Mouse (Mus musculus) liver, embryonic 16.5 days (tissue): ENCODE measurements around the gene Ciao1. TPM values are rescaled to one million over a fixed set of nuclear protein-coding genes. Genes with fewer than 3 reads are reported as not detected.
"Not testable (repeated sequence)": the region's sequence is repeated elsewhere in the genome, so short reads cannot be mapped to it uniquely, and the experiment has no call there.

Source experiments
- ATAC-seq: fragments of 200-750 bp; cut with Nextera tagmentation; 2 replicates; pipeline ENCODE4 v1.8.0; 2017; ENCODE audit warnings: low read depth, mild to moderate bottlenecking, moderate number of reproducible peaks, moderate library complexity
- H3K27ac ChIP-seq: fragments of 300-500 bp; sonication (generic); 2 replicates; pipeline ENCODE4 v1.5.1; 2014; ENCODE audit warnings: mild to moderate bottlenecking, low read length
- H3K27me3 ChIP-seq: fragments of 300-500 bp; sonication (generic); 2 replicates; pipeline ENCODE4 v1.6.1; 2014; ENCODE audit warnings: low read depth, low read length, mixed read lengths; ENCODE audit not compliant: control insufficient read depth, insufficient read depth
- H3K36me3 ChIP-seq: fragments of 300-500 bp; sonication (generic); 2 replicates; pipeline ENCODE4 v1.6.1; 2014; ENCODE audit warnings: mild to moderate bottlenecking; ENCODE audit not compliant: control insufficient read depth, insufficient read depth
- H3K4me1 ChIP-seq: fragments of 300-500 bp; sonication (generic); 2 replicates; pipeline ENCODE4 v1.6.1; 2014; ENCODE audit warnings: low read depth, low read length, mixed read lengths; ENCODE audit not compliant: control insufficient read depth
- H3K4me2 ChIP-seq: fragments of 300-500 bp; sonication (generic); 2 replicates; pipeline ENCODE4 v1.6.1; 2014; ENCODE audit warnings: low read depth, low read length, mixed read lengths
- H3K4me3 ChIP-seq: fragments of 300-500 bp; sonication (generic); 2 replicates; pipeline ENCODE4 v1.5.1; 2014; ENCODE audit warnings: low read depth, mild to moderate bottlenecking, low read length
- H3K9ac ChIP-seq: fragments of 300-500 bp; sonication (generic); 2 replicates; pipeline ENCODE4 v1.6.1; 2014; ENCODE audit warnings: low read depth, low read length
- H3K9me3 ChIP-seq: fragments of 300-500 bp; sonication (generic); replicated peaks from 2 replicates; pipeline ENCODE4 v1.6.1; 2016; ENCODE audit warnings: low read length; ENCODE audit not compliant: control insufficient read depth
- WGBS: fragments of 180-500 bp; shearing (Covaris S2); extraction: QIAGEN DNeasy Blood & Tissue Kit; methylation state at CpG from one replicate; pipeline ENCODE4 v1.1.7; 2014; ENCODE audit not compliant: insufficient replicate concordance; 5-methylcytosine and 5-hydroxymethylcytosine counted together
- polyA plus RNA-seq: library from polyadenylated mRNA; unstranded; fragments of >200 nt; fragmentation: Nextera tagmentation; extraction: Ambion mirVana; gene quantifications from 2 replicates; pipeline ENCODE4 v1.2.1, GENCODE M21; 2015

Gene Ciao1
- polyA plus RNA-seq, 1 experiment from 2014 or later = 34.7 TPM

DNA sequence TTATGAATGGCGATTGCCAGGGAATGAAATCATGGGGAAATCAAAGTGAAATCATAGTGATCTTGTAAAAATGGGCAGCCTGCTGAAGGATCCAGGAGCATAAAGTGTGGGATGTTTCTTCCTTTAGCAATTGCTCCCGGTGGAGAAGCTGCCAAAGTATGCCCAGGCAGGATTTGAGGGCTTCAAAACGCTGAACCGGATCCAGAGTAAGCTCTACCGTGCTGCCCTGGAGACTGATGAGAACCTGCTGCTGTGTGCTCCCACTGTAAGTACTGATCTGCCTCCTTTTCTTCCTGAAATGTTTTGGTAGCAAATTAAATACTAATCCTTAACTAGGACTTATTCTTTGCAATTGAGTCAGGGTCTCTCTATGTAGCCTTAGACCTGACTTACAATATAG lies 29.9 kb downstream of the Ciao1 start:
- no peak overlapping the region for H3K4me2 ChIP-seq
- no peak overlapping the region for H3K9ac ChIP-seq
- ATAC-seq = no peak
- no peaks in the 10 kb centered on the region for H3K27me3 ChIP-seq
- peaks cover 60% of the 10 kb centered on the region for H3K36me3 ChIP-seq
- H3K4me1 ChIP-seq = no peaks in the 10 kb centered on the region
- no peaks in the 10 kb centered on the region for H3K9me3 ChIP-seq
- no peak overlapping the region for H3K27ac ChIP-seq
- no peak overlapping the region for H3K4me3 ChIP-seq
- WGBS = 87% methylated on average over 5 of the region's 5 CpGs

DNA sequence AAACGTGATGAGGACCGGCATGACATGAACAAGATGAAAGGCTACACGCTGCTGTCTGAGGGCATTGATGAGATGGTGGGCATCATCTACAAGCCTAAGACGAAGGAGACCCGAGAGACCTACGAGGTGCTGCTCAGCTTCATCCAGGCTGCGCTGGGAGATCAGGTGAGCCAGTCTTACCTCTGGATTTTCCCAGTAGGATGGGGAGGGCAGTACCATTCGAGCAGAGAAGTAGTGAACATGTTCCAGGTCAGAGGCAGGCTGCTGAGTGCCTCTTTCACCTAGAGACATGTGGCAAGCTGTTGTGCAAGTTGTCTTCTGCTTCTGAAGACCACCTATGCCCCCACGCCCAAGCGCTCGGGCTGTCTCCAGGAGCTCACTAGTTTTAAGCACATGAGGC lies 36.9 kb downstream of the Ciao1 start:
- Histone ChIP-seq H3K27ac (no peak overlapping the region), H3K4me2 (no peak overlapping the region), H3K4me3 (no peak overlapping the region), H3K27me3 (no peaks in the 10 kb centered on the region), H3K36me3 (peaks cover 32% of the 10 kb centered on the region), H3K9me3 (no peaks in the 10 kb centered on the region), H3K4me1 (peaks cover 14% of the 10 kb centered on the region), H3K9ac (no peak overlapping the region)
- no peak for ATAC-seq
- WGBS = 81% methylated on average over 11 of the region's 11 CpGs

DNA sequence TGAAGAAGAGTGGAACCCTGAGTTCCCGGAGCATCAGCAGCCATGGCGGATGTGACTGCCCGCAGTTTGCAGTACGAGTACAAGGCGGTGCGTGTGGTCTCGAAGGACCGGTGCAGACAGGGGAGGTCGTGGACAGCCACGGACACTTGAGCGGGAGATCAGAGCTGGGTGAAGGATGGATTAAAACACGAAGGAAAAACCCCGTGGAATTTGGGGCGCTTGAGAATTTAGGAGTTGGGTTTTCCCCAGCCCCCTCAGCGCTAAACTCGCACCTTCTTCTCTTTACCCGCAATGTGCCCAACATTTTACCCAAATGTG lies 39.2 kb downstream of the Ciao1 start:
- H3K4me1 ChIP-seq = peaks cover 14% of the 10 kb centered on the region
- ATAC-seq = no peak
- peak overlapping the region; percentile 84 for H3K27ac ChIP-seq
- H3K36me3 ChIP-seq = peaks cover 18% of the 10 kb centered on the region
- no peaks in the 10 kb centered on the region for H3K9me3 ChIP-seq
- under 1% methylated on average over 17 of the region's 17 CpGs for WGBS
- H3K27me3 ChIP-seq = no peaks in the 10 kb centered on the region
- H3K4me3 ChIP-seq = peak overlapping the region; percentile 90
- peak overlapping the region; percentile 85 for H3K4me2 ChIP-seq
- peak overlapping the region; percentile 90 for H3K9ac ChIP-seq

DNA sequence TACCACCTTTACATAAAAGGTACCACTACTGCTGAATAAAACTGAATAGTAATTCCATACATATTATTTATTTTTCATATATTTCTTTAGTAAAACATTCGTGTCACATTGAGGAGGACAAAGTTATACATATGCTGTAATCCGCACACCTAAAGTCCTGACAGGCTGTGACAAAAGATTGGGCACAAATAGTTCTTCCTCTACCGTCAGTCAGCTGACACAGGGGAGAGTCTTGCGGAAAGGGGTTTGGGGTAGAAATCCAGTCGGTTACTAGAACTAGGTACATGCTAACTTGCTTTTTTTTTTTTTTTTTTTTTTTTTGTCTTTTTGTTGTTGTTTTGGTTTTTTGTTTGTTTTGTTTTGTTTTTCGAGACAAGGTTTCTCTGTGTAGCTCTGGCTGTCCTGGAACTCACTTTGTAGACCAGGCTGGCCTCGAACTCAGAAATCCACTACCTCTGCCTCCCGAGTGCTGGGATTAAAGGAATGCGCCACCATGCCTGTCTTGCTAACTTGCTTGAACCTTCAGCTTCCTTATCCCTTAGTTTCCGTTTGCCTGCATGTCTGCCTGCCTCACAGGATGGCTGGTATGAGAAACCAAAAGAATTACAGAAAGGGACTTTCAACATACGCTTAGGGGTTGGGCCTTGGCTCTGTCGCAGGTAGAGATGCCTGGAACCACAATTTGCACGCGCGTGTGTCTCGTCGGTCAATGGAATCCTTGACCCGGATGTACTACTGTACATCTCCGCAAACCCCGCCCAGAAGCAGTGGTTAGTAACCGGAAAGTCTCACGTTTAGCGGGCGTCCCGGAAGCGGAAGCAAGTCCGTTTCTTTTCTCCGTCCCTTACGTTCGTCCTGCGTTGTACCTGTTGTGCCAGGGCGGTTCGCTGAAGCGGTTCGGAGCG lies 39.8 kb downstream of the Ciao1 start, which contains the start of the genes 1810024B03Rik and Snrnp200:
Gene 1810024B03Rik, minus strand, starts transcription at position 734 of the 905 bp plus-strand sequence.
Gene Snrnp200, plus strand, starts transcription at position 840 of the 905 bp plus-strand sequence.
- Histone ChIP-seq H3K27me3 (no peaks in the 10 kb centered on the region), H3K4me1 (peaks cover 14% of the 10 kb centered on the region), H3K9me3 (no peaks in the 10 kb centered on the region), H3K36me3 (peaks cover 18% of the 10 kb centered on the region), H3K4me3 (peak within 1 kb of the TSS; percentile 90), H3K4me2 (peak within 1 kb of the TSS; percentile 85), H3K27ac (peak within 1 kb of the TSS; percentile 84), H3K9ac (peak within 1 kb of the TSS; percentile 90)
- peak; percentile 98 for ATAC-seq
- 8% methylated on average over 36 of the region's 36 CpGs for WGBS

DNA sequence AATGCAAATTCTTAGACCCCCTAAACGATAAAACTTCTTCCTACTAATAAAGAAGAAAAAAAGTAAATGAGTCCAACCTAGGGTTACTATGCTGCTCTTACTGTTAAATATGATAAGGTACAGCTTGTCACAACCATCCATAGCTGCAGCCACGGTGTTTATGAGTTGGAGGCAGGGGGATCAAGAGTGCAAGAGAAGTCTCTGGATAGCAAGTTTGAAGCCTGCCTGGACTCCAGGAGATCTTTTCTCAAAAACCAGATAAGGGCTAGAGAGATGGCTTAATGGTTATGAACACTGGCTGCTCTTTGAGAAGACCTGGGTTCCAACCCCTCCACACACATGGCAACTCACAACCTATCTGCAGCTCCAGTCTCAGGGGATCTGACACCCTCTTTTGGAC lies 40.7 kb downstream of the Ciao1 start:
- H3K36me3 ChIP-seq = peaks cover 15% of the 10 kb centered on the region
- H3K4me2 ChIP-seq = peak overlapping the region; percentile 85
- ATAC-seq = no peak
- H3K27ac ChIP-seq = no peak overlapping the region
- H3K4me1 ChIP-seq = peaks cover 14% of the 10 kb centered on the region
- no peaks in the 10 kb centered on the region for H3K9me3 ChIP-seq
- 77% methylated on average over 2 of the region's 2 CpGs for WGBS
- no peaks in the 10 kb centered on the region for H3K27me3 ChIP-seq
- H3K4me3 ChIP-seq = no peak overlapping the region
- no peak overlapping the region for H3K9ac ChIP-seq

DNA sequence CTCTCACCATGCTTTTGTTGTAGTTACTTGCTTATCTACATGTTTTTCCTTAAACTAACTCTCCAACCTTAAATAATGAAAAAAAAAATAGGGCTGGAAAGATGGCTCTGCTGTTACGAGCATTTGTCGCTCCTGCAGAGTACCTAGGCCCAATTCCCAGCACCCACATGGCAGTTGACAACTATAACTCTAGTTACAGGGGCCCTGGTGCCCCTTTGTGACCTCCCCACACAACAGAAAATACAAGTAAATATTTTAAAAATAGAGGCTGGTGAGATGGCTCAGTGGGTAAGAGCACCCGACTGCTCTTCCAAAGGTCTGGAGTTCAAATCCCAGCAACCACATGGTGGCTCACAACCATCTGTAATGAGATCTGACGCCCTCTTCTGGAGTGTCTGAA lies 41.7 kb downstream of the Ciao1 start:
- not testable (repeated sequence) for H3K27me3 ChIP-seq, H3K9me3 ChIP-seq, ATAC-seq, H3K27ac ChIP-seq, H3K4me2 ChIP-seq, H3K9ac ChIP-seq, H3K36me3 ChIP-seq, H3K4me3 ChIP-seq
- peaks cover 14% of the 10 kb centered on the region for H3K4me1 ChIP-seq
- WGBS = 82% methylated on average over 4 of the region's 4 CpGs

DNA sequence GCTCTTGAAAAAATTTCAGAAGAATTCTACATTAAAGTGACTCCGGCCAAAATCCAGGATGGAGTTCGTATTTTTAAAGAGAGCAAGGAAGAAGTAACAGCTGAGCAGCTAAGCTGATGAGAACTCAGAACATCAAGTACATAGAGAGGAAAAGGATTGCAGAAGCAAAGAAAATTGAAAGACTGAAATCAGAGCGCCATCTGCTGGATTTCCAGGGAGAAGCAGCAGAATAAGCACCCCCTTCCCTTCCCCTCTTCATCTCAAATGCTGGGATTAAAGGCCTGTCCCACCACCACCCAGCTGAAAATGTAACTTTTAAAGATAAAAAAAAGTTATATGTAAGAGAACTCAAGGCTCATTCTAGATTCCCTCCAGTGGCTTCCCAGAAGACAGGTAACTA lies 42.7 kb downstream of the Ciao1 start:
- ATAC-seq = no peak
- 20% methylated on average over 3 of the region's 3 CpGs for WGBS
- no peak overlapping the region for H3K27ac ChIP-seq

More for the DNA sequence above, 42.7 kb downstream of the Ciao1 start:
- Histone ChIP-seq H3K4me2 (no peak overlapping the region), H3K27me3 (no peaks in the 10 kb centered on the region), H3K36me3 (no peaks in the 10 kb centered on the region; the same call in 1 of the 2 replicates), H3K4me3 (no peak overlapping the region), H3K4me1 (peaks cover 14% of the 10 kb centered on the region), H3K9me3 (no peaks in the 10 kb centered on the region), H3K9ac (no peak overlapping the region)

Other genes starting within 250 kb of the Ciao1 start
- gene Ap4e1, start 239.1 kb downstream of the Ciao1 start, polyA plus RNA-seq = 4.3 and 5.0 TPM in 2 replicates
- gene Blvra, start 177.2 kb downstream of the Ciao1 start, polyA plus RNA-seq = 47.0 and 49.3 TPM in 2 replicates
- 54.8 and 60.1 TPM in 2 replicates for gene Ncaph, start 113.9 kb downstream of the Ciao1 start, polyA plus RNA-seq
- gene Itpripl1, start 104.4 kb downstream of the Ciao1 start, polyA plus RNA-seq = 21.7 and 21.9 TPM in 2 replicates
- gene 1810024B03Rik, start 39.5 kb downstream of the Ciao1 start, polyA plus RNA-seq = 0.68 and 0.70 TPM in 2 replicates
- gene Snrnp200, start 39.4 kb downstream of the Ciao1 start, polyA plus RNA-seq = 23.3 and 28.2 TPM in 2 replicates
- gene Tmem127, start 92 bp upstream of the Ciao1 start, polyA plus RNA-seq = 10.3 and 10.7 TPM in 2 replicates
- gene Stard7, start 22.4 kb upstream of the Ciao1 start, polyA plus RNA-seq = 32.7 and 34.9 TPM in 2 replicates
- 1.8 and 2.2 TPM in 2 replicates for gene Dusp2, start 88.3 kb upstream of the Ciao1 start, polyA plus RNA-seq
- gene Astl, start 90.8 kb upstream of the Ciao1 start, polyA plus RNA-seq = not detected in 2 replicates
- gene Adra2b, start 115.4 kb upstream of the Ciao1 start, polyA plus RNA-seq = 16.7 and 19.2 TPM in 2 replicates
- gene Gpat2, start 177.4 kb upstream of the Ciao1 start, polyA plus RNA-seq = 0.28 and 0.38 TPM in 2 replicates
- 15.6 and 15.8 TPM in 2 replicates for gene Fahd2a, start 196.7 kb upstream of the Ciao1 start, polyA plus RNA-seq